Mouse (Mus musculus) hindbrain, embryonic 13.5 days (tissue): ENCODE measurements around the gene Senp5. TPM values are rescaled to one million over a fixed set of nuclear protein-coding genes. Genes with fewer than 3 reads are reported as not detected.

Experiments used
- ATAC-seq: fragments of 200-750 bp; cut with Nextera tagmentation; 2 replicates; pipeline ENCODE4 v1.8.0; 2017; ENCODE audit warnings: moderate TSS enrichment; ENCODE audit not compliant: low FRiP score
- H3K27ac ChIP-seq: fragments of 300-500 bp; sonication (generic); 2 replicates; pipeline ENCODE4 v1.5.1; 2015; ENCODE audit warnings: inconsistent platforms, mild to moderate bottlenecking, moderate library complexity
- H3K27me3 ChIP-seq: fragments of 300-500 bp; sonication (generic); 2 replicates; pipeline ENCODE4 v1.6.1; 2015; ENCODE audit warnings: mild to moderate bottlenecking, inconsistent platforms
- H3K36me3 ChIP-seq: fragments of 300-500 bp; sonication (generic); 2 replicates; pipeline ENCODE4 v1.6.1; 2015; ENCODE audit warnings: mild to moderate bottlenecking, inconsistent platforms
- H3K4me1 ChIP-seq: fragments of 300-500 bp; sonication (generic); replicated peaks from 2 replicates; pipeline ENCODE4 v1.6.1; 2015; ENCODE audit warnings: inconsistent platforms
- H3K4me2 ChIP-seq: fragments of 300-500 bp; sonication (generic); 2 replicates; pipeline ENCODE4 v1.6.1; 2015; ENCODE audit warnings: inconsistent platforms, mild to moderate bottlenecking, moderate library complexity
- H3K4me3 ChIP-seq: fragments of 300-500 bp; sonication (generic); 2 replicates; pipeline ENCODE4 v1.5.1; 2015; ENCODE audit warnings: mild to moderate bottlenecking, inconsistent platforms
- H3K9ac ChIP-seq: fragments of 300-500 bp; sonication (generic); 2 replicates; pipeline ENCODE4 v1.6.1; 2015; ENCODE audit warnings: mild to moderate bottlenecking, inconsistent platforms
- H3K9me3 ChIP-seq: fragments of 300-500 bp; sonication (generic); 2 replicates; pipeline ENCODE4 v1.6.1; 2016; ENCODE audit warnings: inconsistent platforms
- WGBS: fragments of 180-500 bp; shearing (Covaris S2); methylation state at CpG from one replicate; pipeline ENCODE4 v1.1.7; 2015; 5-methylcytosine and 5-hydroxymethylcytosine counted together
- polyA plus RNA-seq: library from polyadenylated mRNA; unstranded; fragments of >200 nt; fragmentation: Nextera tagmentation; extraction: Ambion mirVana; gene quantifications from 2 replicates; pipeline ENCODE4 v1.2.1, GENCODE M21; 2015

Gene Senp5
- polyA plus RNA-seq, 1 experiment from 2014 or later = 17.5 TPM

DNA sequence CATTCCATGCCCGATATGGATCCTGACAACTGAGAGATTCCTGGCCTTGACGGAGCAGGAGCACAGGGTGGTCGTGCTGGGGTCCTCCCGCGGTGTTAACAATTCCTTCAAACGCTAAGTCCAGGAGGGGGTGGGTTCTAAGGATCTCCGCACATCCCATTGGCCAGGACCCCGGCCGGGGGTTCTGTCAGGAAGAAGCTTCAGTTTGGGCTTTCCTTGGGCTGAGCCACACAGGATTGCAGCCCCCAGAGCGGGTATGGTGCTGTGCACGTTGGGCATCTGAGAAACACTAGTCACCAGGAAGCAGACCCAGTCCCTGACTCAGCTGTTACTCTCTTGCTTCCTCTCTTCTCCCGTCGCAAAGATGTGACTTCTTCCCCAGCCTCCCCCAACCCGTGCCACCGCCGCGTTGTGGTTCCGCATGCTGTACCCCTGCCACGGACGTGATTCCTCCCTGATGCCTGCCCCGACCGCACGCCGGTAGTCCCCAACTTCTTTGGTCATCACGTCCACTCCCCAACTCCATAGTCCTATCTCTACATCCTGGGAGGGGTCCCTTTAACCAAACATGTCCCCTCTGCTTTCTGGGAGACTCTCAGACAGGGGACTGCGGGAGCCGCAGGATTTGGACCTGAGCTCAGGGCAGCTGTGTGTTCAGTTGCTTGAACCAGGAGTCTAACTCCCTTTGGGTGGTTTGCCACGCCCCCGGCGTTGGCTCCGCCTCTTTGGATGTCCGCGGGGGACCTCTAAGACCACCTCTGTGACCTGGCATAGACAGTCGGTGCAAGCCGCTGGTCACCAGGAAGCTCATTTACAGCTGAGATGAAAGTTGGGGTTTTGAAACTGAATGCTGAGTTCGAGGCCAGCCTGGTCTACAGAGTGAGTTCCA, 67.8 kb downstream of the Senp5 start:
- H3K27me3 ChIP-seq = peaks cover 16% of the 10 kb centered on the region; the same call in 1 of the 2 replicates
- peak overlapping the region; percentile 45 for H3K4me3 ChIP-seq
- H3K9ac ChIP-seq = peak overlapping the region; percentile 80
- H3K36me3 ChIP-seq = no peaks in the 10 kb centered on the region
- H3K4me2 ChIP-seq = peak overlapping the region; percentile 80
- no peak for ATAC-seq
- peak overlapping the region; percentile 98 for H3K27ac ChIP-seq
- H3K9me3 ChIP-seq = no peaks in the 10 kb centered on the region
- WGBS = 5% methylated on average over 36 of the region's 36 CpGs
- peaks cover 39% of the 10 kb centered on the region for H3K4me1 ChIP-seq

DNA sequence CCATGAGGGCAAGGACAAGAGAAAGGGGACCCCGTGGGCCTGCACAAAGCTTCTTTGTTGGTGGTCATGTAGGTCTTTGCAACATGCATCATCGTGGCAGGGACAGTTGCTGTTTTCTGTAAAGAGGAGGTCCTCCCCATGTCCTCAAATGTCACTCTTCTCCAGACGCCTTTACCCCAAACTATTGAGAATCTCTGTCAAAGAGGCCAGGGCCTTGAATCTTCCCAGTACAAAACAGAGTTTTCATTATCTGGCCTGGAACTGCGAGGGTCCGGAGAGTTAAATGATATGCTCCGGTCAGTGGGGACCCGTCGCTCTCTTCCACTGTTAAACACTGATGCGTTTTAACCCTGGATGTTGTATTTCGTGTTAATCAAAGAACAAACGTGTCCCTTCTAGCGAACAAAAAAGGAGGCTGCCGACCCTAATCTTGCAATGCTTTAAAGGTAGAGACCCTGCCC, 68.5 kb downstream of the Senp5 start:
- Histone ChIP-seq H3K27me3 (peaks cover 17% of the 10 kb centered on the region; the same call in 1 of the 2 replicates), H3K4me2 (peak overlapping the region; percentile 80), H3K9me3 (no peaks in the 10 kb centered on the region), H3K9ac (peak overlapping the region; percentile 80), H3K36me3 (no peaks in the 10 kb centered on the region), H3K4me1 (peaks cover 39% of the 10 kb centered on the region), H3K27ac (peak overlapping the region; percentile 98), H3K4me3 (peak overlapping the region; percentile 45)
- no peak for ATAC-seq
- WGBS = 9% methylated on average over 13 of the region's 13 CpGs

DNA sequence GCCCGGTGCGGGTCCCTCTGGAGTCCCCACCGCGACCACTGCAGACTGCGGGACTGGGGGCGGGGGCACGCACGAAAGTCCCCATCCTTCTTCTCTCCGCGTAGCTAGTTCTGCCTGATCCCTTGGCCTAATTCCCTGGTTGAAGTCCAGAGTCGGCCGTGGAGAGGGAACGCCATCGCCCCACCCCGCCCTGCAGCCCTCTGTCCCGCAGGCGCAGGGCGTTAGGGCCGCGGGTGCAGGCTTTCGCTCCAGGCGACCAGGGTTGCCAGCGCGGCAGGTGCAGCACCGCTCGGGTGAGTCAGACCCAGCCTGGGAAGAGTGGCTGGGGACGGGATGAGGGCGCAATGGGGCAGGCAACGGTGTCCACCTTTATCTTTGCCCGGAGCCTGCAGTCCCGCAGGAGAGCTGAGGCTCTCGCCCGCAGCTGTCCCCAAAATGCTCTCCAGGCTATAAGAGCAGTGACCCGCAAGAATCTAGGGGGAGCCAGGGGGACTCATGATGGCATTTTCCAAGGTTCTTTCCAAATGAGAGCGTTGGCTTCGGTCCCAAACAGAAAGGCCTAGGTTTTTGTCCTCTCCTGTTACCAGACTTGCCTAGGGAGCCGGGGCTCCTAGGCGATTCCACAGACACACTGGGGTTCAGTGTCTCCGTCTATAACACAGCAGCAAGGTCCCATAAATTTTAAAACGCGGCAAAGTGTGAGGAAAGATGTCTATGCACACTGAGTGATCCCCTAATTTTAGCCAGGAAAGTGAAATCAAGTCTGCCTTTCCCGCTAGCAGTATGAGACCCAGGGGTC, 69.1 kb downstream of the Senp5 start, which contains the start of gene Pigz:
Gene Pigz, plus strand, starts transcription at position 101 of the 799 bp plus-strand sequence.
- H3K4me3 ChIP-seq = peak within 1 kb of the TSS; percentile 45
- peaks cover 17% of the 10 kb centered on the region; the same call in 1 of the 2 replicates for H3K27me3 ChIP-seq
- H3K36me3 ChIP-seq = no peaks in the 10 kb centered on the region
- ATAC-seq = peak; percentile 33; the same call in 1 of the 2 replicates
- H3K27ac ChIP-seq = peak within 1 kb of the TSS; percentile 98
- H3K4me2 ChIP-seq = peak within 1 kb of the TSS; percentile 80
- peak within 1 kb of the TSS; percentile 80 for H3K9ac ChIP-seq
- no peaks in the 10 kb centered on the region for H3K9me3 ChIP-seq
- WGBS = 3% methylated on average over 42 of the region's 42 CpGs
- peaks cover 39% of the 10 kb centered on the region for H3K4me1 ChIP-seq

DNA sequence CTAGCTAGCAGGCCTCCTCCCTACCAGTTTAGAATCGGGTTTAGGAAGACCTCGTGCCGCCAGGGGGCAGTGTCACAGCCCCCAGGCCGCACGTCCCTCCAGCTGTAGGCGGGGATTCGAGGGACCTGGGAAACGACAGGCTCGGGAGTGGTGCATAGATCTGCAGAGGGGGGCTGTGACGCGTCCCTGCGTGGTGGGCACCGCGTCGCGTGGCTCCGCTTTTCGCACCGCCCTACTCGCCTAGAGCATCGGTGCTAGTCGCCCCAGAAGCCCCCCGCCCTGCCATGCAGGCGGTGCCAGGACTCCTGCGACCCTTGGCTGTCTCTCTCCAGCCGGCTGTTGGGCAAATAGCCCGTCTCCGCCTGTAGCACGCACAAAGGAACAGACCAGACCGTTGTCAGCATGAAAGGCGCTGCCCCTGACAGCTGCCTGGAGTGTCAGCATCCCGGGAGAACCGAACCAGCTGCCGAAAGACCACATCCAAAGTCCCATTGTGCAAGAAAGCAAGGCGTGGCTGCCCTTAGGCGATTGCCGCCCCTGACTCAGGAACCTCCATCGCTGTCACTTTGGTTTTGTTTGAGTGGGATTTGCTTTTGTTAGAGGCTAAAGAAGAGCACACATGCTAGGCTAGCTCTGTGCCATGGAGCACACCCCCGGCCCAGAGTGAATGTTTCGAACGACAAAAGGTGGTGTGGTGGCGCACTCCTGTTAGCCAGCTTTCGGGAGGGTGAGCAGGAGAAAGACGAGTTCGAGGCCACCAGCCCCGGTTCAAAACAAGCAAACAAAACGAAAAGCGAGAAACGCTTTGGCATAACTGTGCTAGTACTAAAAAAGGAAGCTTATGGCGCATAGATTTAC, 70.0 kb downstream of the Senp5 start:
- H3K9me3 ChIP-seq = no peaks in the 10 kb centered on the region
- H3K9ac ChIP-seq = peak overlapping the region; percentile 80
- peak overlapping the region; percentile 45 for H3K4me3 ChIP-seq
- H3K27me3 ChIP-seq = peaks cover 17% of the 10 kb centered on the region; the same call in 1 of the 2 replicates
- under 1% methylated on average over 50 of the region's 50 CpGs for WGBS
- H3K27ac ChIP-seq = peak overlapping the region; percentile 98
- no peaks in the 10 kb centered on the region for H3K36me3 ChIP-seq
- peaks cover 39% of the 10 kb centered on the region for H3K4me1 ChIP-seq
- peak; percentile 96 for ATAC-seq
- peak overlapping the region; percentile 80 for H3K4me2 ChIP-seq

DNA sequence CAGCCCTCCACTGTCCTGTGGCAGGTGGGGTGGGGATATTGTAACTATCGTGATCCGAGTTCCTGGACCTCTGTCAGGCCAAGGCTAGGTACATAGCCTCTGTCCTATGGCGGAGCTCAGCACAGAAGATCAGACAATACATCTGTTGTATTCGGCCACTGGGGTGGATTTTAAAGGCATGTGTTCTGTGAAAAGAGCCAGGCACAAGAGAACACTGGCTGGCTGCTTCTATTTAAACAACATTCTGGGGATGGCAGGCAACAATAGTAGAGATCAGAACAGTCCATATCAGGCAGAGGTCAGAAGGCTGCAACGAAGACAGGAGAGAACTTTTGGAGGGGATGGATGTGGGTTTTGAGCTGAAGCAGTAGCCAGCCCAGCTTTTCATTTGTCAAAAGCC, 70.8 kb downstream of the Senp5 start:
- Histone ChIP-seq H3K9me3 (no peaks in the 10 kb centered on the region), H3K27me3 (peaks cover 17% of the 10 kb centered on the region; the same call in 1 of the 2 replicates), H3K36me3 (no peaks in the 10 kb centered on the region), H3K4me3 (no peak overlapping the region), H3K9ac (no peak overlapping the region; the same call in 1 of the 2 replicates), H3K4me2 (no peak overlapping the region; the same call in 1 of the 2 replicates), H3K27ac (peak overlapping the region; percentile 98), H3K4me1 (peaks cover 39% of the 10 kb centered on the region)
- ATAC-seq = peak; percentile 1
- WGBS = 27% methylated on average over 5 of the region's 5 CpGs

DNA sequence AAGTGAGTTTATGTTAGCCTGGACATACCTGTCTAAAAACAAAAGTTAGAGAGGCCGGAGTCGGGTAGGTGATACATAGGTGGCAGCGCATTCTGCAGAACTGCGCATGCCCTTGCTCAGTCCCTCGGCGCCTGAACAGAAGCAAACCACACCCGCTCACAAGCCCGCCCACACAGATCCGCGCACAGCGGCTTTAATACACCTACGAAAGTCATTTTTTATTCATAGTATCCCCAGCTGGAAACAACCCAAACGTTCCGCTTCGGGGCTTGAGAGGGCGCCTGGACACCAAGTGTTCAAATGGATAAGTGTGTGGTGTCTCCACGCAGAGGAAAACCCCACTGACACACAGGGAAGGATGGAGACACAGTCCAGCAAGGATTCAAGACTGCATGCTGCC, 71.8 kb downstream of the Senp5 start:
- WGBS = 55% methylated on average over 17 of the region's 17 CpGs
- no peak overlapping the region for H3K27ac ChIP-seq
- H3K4me3 ChIP-seq = no peak overlapping the region
- H3K27me3 ChIP-seq = peaks cover 14% of the 10 kb centered on the region; the same call in 1 of the 2 replicates
- ATAC-seq = no peak
- H3K9ac ChIP-seq = no peak overlapping the region
- H3K9me3 ChIP-seq = no peaks in the 10 kb centered on the region
- no peaks in the 10 kb centered on the region for H3K36me3 ChIP-seq
- peaks cover 39% of the 10 kb centered on the region for H3K4me1 ChIP-seq
- no peak overlapping the region for H3K4me2 ChIP-seq

DNA sequence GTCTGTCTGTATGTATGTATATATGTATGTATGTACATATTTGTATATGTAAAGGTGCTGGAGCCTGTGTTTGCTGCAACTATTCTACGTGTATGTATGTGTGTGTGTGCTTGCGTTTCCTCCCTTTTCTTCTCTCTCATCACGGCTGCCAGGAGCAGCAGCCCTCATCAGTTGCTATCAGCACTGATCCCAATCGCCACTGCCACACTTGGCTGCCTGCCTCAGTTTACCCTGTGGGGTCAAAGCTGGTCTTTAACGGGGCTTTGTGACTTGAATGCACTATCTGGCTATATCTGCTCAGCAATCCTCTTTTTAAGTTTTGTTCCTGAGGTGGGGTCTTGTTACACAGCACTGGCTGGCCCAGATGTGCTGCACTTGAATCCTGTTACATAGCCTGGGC, 75.7 kb downstream of the Senp5 start:
- ATAC-seq = no peak
- no peak overlapping the region for H3K4me2 ChIP-seq
- H3K4me1 ChIP-seq = peaks cover 9% of the 10 kb centered on the region; the same call in 1 of the 2 replicates
- WGBS = 87% methylated on average over 4 of the region's 5 CpGs
- H3K9ac ChIP-seq = no peak overlapping the region
- no peaks in the 10 kb centered on the region for H3K9me3 ChIP-seq
- H3K36me3 ChIP-seq = no peaks in the 10 kb centered on the region
- no peak overlapping the region for H3K4me3 ChIP-seq
- 0 out of 2 replicates have a peak, but pooled peaks cover 2% of the 10 kb centered on the region for H3K27me3 ChIP-seq
- H3K27ac ChIP-seq = no peak overlapping the region

DNA sequence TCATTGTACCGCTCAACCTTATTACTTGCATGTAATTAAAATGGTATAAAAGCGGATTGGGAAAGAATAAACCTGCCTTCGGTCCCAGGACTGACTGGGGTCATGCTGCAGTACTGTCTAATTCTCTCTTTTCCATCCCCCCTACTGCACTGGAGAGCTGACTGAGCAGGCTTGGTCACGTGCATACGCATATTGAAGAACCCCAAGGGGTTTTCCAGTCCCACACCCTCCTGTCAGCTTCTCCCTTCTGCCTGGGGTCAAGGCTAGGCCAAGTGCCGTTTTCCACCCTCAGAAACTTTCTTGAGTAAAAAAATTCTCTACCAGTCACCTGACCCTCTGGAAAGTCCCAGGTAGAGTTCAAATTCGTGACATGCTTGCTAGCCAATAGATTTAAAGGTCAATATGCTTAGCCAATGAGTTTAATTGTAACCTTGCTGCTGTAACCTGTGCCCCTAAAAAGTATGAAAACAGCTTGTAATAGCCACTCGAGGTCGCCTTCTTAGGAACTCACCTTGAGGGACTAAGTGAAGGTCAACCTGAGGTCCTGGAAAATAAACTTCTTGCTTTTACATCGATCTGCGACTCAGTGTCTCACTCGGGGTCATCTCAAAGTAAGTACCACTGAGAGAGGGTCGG, 76.4 kb downstream of the Senp5 start:
- ATAC-seq = no peak
- no peak overlapping the region for H3K27ac ChIP-seq
- H3K27me3 ChIP-seq = 0 out of 2 replicates have a peak, but pooled peaks cover 2% of the 10 kb centered on the region
- H3K9ac ChIP-seq = no peak overlapping the region
- H3K4me3 ChIP-seq = no peak overlapping the region
- H3K36me3 ChIP-seq = no peaks in the 10 kb centered on the region
- no peaks in the 10 kb centered on the region for H3K9me3 ChIP-seq
- H3K4me1 ChIP-seq = peaks cover 1% of the 10 kb centered on the region; the same call in 1 of the 2 replicates
- H3K4me2 ChIP-seq = no peak overlapping the region
- WGBS = 86% methylated on average over 13 of the region's 13 CpGs

DNA sequence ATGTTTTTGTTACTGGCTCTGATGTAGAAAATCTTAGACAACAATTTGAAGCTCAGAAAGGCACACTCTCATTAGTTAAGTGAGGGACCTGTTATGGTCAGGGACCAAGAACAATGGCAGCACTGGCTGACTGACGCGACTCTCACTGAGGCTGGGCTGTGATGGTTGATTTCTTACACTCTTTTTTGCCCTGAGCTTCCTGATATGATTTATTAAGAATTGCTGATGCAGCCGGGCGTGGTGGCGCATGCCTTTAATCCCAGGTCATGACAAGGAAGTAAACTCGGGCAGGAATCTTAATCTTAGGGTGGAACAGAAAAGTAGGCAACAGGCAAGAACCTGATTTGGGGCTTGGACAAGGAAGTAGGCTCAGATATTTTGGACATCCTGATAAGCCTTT, 77.0 kb downstream of the Senp5 start:
- Histone ChIP-seq H3K4me2 (no peak overlapping the region), H3K27me3 (0 out of 2 replicates have a peak, but pooled peaks cover 2% of the 10 kb centered on the region), H3K36me3 (no peaks in the 10 kb centered on the region), H3K9ac (no peak overlapping the region), H3K27ac (no peak overlapping the region), H3K9me3 (no peaks in the 10 kb centered on the region), H3K4me3 (no peak overlapping the region), H3K4me1 (no peaks in the 10 kb centered on the region)
- WGBS = 84% methylated on average over 6 of the region's 6 CpGs
- ATAC-seq = no peak

DNA sequence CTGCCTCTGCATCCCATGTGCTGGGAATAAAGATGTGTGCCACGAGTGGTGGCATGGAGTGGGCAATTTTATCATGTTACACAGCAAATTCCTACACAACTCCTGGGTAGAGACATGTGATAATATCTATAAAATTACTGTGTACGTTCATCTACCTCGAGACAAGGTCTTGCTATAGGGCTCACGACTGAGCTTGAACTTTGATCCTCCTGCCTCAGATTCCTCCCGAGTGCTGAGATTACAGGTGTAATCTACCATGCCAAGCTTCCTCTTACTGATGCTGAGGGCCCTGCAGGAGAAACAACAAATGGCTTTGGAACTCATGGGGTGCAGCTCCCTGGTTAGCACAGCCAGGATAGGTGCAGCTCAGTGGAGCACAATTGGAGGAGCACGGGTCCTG, 78.7 kb downstream of the Senp5 start:
- H3K4me2 ChIP-seq = no peak overlapping the region
- no peak overlapping the region for H3K9ac ChIP-seq
- no peaks in the 10 kb centered on the region for H3K36me3 ChIP-seq
- no peak overlapping the region for H3K27ac ChIP-seq
- H3K4me3 ChIP-seq = no peak overlapping the region
- H3K27me3 ChIP-seq = no peaks in the 10 kb centered on the region
- WGBS = 90% methylated on average over 6 of the region's 6 CpGs
- ATAC-seq = no peak
- H3K4me1 ChIP-seq = no peaks in the 10 kb centered on the region
- H3K9me3 ChIP-seq = no peaks in the 10 kb centered on the region

DNA sequence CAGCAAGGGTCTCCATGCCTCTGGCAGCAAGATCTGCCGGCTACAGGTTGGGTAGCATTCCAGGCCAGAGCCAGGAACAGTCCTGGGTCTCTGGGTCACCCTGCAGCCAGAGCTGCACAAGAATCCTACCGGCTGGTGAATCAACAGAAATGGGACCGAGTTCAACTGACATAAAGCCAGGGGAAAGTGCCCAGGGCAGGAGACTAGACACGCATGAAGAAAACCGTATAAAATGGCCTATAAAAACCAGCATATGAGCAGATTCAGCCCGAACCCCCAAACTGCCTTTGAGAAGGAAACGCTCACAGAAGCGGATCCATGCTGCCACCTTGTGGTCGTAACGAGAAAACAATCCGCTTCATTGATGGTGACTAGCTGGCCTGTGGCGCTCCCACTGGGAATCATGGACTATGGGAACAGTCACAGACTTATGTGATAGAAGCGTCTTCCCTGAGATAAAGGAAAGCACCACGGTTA, 84.8 kb downstream of the Senp5 start:
- no peaks in the 10 kb centered on the region for H3K27me3 ChIP-seq
- no peaks in the 10 kb centered on the region for H3K36me3 ChIP-seq
- 2% methylated on average over 14 of the region's 14 CpGs for WGBS
- no peak overlapping the region for H3K4me3 ChIP-seq
- no peaks in the 10 kb centered on the region for H3K9me3 ChIP-seq
- H3K9ac ChIP-seq = peak overlapping the region; percentile 55
- H3K27ac ChIP-seq = no peak overlapping the region
- peaks cover 4% of the 10 kb centered on the region; the same call in 1 of the 2 replicates for H3K4me1 ChIP-seq
- ATAC-seq = peak; percentile 36; the same call in 1 of the 2 replicates
- peak overlapping the region; percentile 39 for H3K4me2 ChIP-seq
